Mouse (Mus musculus) stomach, postnatal 0 days (tissue): ENCODE data around the gene Cavin3. TPM values are rescaled to one million over a fixed set of nuclear protein-coding genes. Genes with fewer than 3 reads are reported as not detected.

ENCODE experiments used
- ATAC-seq: fragments of 200-750 bp; cut with Nextera tagmentation; 2 replicates; pipeline ENCODE4 v1.8.0; 2017; ENCODE audit not compliant: low FRiP score, low TSS enrichment
- DNase-seq: peaks from one replicate; pipeline ENCODE4 v3.0.0-alpha.2; 2016; ENCODE audit warnings: low spot score
- H3K27ac ChIP-seq: fragments of 300-500 bp; sonication (generic); replicated peaks from 2 replicates; pipeline ENCODE4 v1.5.1; 2014; ENCODE audit warnings: mild to moderate bottlenecking, control low read depth
- H3K27me3 ChIP-seq: fragments of 300-500 bp; sonication (generic); 2 replicates; pipeline ENCODE4 v1.6.1; 2014; ENCODE audit warnings: low read length; ENCODE audit not compliant: control insufficient read depth, insufficient read depth
- H3K36me3 ChIP-seq: fragments of 300-500 bp; sonication (generic); 2 replicates; pipeline ENCODE4 v1.6.1; 2014; ENCODE audit warnings: low read length, mixed read lengths; ENCODE audit not compliant: control insufficient read depth, insufficient read depth
- H3K4me1 ChIP-seq: fragments of 300-500 bp; sonication (generic); replicated peaks from 2 replicates; pipeline ENCODE4 v1.6.1; 2014; ENCODE audit warnings: antibody characterized with exemption; ENCODE audit not compliant: control insufficient read depth, insufficient read depth
- H3K4me2 ChIP-seq: fragments of 300-500 bp; sonication (generic); replicated peaks from 2 replicates; pipeline ENCODE4 v1.6.1; 2014; ENCODE audit warnings: low read depth, mild to moderate bottlenecking, control low read depth, moderate library complexity
- H3K4me3 ChIP-seq: fragments of 300-500 bp; sonication (generic); 2 replicates; pipeline ENCODE4 v1.5.1; 2014; ENCODE audit warnings: low read depth, low read length, control low read depth
- H3K9ac ChIP-seq: fragments of 300-500 bp; sonication (generic); 2 replicates; pipeline ENCODE4 v1.6.1; 2014; ENCODE audit warnings: mild to moderate bottlenecking, low read length, control low read depth, mixed read lengths
- H3K9me3 ChIP-seq: fragments of 300-500 bp; sonication (generic); 2 replicates; pipeline ENCODE4 v1.6.1; 2016; ENCODE audit warnings: low read length; ENCODE audit not compliant: control insufficient read depth
- CTCF ChIP-seq: IDR thresholded peaks from 2 replicates; pipeline ENCODE4 v1.5.1; 2016; ENCODE audit warnings: antibody characterized with exemption, low read depth, mild to moderate bottlenecking, moderate library complexity
- EP300 ChIP-seq: optimal IDR thresholded peaks from 2 replicates; pipeline ENCODE3; 2016; ENCODE audit warnings: antibody characterized with exemption
- WGBS: fragments of 180-500 bp; shearing (Covaris S2); extraction: QIAGEN DNeasy Blood & Tissue Kit; methylation state at CpG from one replicate; pipeline ENCODE4 v1.1.7; 2014; 5-methylcytosine and 5-hydroxymethylcytosine counted together
- polyA plus RNA-seq: library from polyadenylated mRNA; unstranded; fragments of >200 nt; fragmentation: Nextera tagmentation; extraction: Ambion mirVana; gene quantifications from 2 replicates; pipeline ENCODE4 v1.2.1, GENCODE M21; 2015

Gene Cavin3
- polyA plus RNA-seq, 1 experiment from 2014 or later, result 184 TPM

DNA sequence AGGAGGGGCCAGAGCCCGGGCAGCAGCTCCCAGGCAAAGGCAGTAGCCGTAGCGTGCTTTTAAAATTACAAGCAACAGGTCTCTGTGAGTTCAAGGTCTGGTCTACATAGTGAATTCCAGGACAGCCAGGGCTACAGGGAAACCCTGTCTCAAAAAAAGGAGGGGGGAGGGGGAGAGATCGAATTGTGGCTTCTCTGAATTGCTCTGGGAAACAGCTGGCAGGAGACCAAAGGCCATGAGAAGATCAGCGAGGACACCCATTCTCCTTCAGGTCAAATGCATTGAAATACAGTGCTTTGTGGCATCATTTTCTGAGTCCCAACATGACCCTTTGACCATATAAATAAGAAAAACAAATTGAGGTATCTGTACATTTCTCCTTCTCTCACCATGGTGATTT is 2.9 kb upstream of the Cavin3 start:
- 70% methylated on average over 5 of the region's 5 CpGs for WGBS
- no peak for TF ChIP-seq EP300
- TF ChIP-seq CTCF, result no peak
- ATAC-seq (no peak), DNase-seq (no peak)
- H3K4me3 ChIP-seq, result no peak overlapping the region
- no peaks in the 10 kb centered on the region for H3K36me3 ChIP-seq
- H3K27me3 ChIP-seq, result no peaks in the 10 kb centered on the region
- no peaks in the 10 kb centered on the region for H3K4me1 ChIP-seq
- H3K9me3 ChIP-seq, result no peaks in the 10 kb centered on the region
- no peak overlapping the region for H3K9ac ChIP-seq
- no peak overlapping the region for H3K27ac ChIP-seq
- H3K4me2 ChIP-seq, result no peak overlapping the region

DNA sequence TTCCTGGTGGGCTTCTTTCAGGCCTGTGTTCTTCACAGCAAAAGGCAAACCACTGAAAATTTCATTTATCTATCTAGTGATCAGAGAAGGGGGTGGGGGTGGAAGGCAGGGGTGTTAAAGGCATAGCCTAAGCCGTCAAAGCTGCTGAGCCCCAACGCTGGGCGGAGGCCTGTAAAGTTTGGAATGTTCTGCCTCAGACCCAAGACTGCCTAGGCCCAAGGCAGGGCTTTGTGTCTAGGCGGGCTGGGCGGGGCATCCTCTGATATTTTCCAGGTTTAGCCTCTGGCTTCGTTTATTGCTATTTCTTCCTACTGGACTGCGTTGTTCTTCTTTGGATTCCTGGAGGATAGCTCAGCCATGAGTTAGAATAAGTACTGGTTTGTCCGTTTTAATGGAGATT is 326 bp upstream of the Cavin3 start:
- DNase-seq, result peak; percentile 61
- Histone ChIP-seq H3K27me3 (no peaks in the 10 kb centered on the region), H3K4me1 (no peaks in the 10 kb centered on the region), H3K36me3 (no peaks in the 10 kb centered on the region), H3K9ac (peak overlapping the region; percentile 90), H3K27ac (peak overlapping the region; percentile 99), H3K9me3 (no peaks in the 10 kb centered on the region), H3K4me3 (peak overlapping the region; percentile 64), H3K4me2 (peak overlapping the region; percentile 80)
- WGBS, result 26% methylated on average over 8 of the region's 8 CpGs
- TF ChIP-seq CTCF, result no peak
- TF ChIP-seq EP300, result peak; percentile 30
- peak; percentile 84 for ATAC-seq

DNA sequence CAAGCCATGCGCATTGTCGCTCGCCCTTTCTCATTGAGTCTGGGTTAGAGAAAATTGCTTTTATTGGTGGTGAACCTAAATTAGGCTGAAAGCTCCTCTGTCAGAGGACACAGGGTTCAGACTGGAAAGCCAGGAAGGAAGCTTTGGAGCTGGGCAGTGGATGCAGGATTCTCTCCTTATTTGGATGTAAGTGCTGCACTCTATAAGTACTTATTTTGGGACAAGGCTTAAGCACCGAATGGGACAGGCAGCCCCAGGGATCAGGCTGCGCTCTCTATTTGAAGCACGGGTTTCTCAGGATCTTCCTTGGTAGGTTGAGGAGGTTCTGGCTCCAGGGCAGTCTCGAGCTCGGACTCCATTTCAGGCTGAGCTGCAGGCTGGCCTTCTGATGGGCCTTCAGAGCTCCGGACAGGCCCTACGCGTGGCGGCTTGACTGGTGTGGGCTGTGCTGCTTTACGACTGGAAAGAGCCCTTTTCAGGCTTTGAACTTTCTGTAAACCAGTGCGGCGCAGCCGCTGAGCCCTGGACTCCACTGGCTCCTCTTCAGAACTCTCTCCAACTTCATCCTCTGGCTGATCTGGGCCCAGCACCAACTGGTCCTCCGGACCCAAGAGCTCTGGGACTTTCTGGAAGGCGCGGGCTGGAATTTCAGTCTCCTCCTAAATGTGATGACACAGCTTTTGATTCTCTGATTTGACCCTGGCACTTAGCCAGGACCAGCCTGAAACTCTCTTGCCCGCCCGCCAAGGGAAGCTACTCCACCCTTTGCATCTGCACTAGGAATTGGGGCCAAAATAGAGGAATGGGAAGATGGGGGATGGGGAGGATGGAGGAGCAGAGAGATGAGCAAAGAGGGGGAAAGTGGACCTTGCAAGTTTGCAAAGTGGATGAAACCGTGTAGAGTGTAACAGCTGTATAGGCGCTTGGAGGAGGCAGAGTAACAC is 1.3 kb downstream of the Cavin3 start:
- Histone ChIP-seq H3K4me1 (no peaks in the 10 kb centered on the region), H3K9me3 (no peaks in the 10 kb centered on the region), H3K4me2 (peak overlapping the region; percentile 80), H3K4me3 (peak overlapping the region; percentile 64), H3K9ac (peak overlapping the region; percentile 90), H3K27ac (peak overlapping the region; percentile 99), H3K36me3 (no peaks in the 10 kb centered on the region), H3K27me3 (no peaks in the 10 kb centered on the region)
- ATAC-seq, result peak; percentile 24
- DNase-seq, result peak; percentile 27
- WGBS, result 44% methylated on average over 23 of the region's 23 CpGs
- TF ChIP-seq CTCF (no peak), EP300 (no peak)

DNA sequence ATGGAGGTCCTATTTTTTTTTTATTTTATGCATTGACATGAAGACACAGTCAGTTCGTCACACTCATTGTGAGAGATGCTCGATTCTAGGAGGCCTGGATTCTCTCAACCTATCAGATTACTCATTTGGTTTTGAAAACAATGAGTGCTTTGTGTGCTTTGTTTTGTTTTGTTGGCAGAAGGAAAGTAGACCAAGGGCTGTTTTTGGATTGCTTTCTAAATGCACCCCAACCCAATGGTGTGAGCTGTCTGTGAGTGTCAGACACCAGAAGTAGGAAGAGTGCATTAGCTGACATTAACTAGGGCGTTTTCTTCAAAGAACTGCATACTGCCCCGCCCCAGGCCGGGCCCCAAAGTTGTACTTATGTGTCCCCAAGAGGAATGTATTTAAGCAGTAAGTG is 2.0 kb downstream of the Cavin3 start:
- 56% methylated on average over 5 of the region's 5 CpGs for WGBS

DNA sequence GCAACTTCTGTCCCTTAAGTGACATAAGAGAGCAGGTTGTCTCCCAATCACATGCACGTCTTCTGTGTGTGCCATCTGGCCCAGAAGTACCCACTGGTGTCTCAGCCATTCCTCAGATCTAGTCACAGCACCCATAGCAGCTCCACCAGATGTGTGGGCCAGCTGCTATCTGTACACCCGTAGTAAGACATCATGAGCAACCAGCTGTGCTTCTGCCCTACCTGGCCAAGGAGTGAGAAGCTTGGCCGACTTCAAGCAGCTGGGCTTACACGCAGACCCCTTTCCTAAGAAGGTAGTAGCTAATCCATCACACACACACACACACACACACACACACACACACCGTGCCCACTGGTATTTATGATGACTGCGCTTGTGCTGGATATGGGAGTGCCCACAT is 2.9 kb downstream of the Cavin3 start:
- ATAC-seq (no peak), DNase-seq (no peak)
- Histone ChIP-seq H3K36me3 (no peaks in the 10 kb centered on the region), H3K9ac (no peak overlapping the region), H3K27me3 (no peaks in the 10 kb centered on the region), H3K27ac (no peak overlapping the region), H3K4me1 (no peaks in the 10 kb centered on the region), H3K4me2 (no peak overlapping the region), H3K9me3 (no peaks in the 10 kb centered on the region), H3K4me3 (no peak overlapping the region)
- no peak for TF ChIP-seq EP300
- no peak for TF ChIP-seq CTCF
- WGBS, result 74% methylated on average over 6 of the region's 6 CpGs

More for the DNA sequence above, 2.0 kb downstream of the Cavin3 start:
- no peak for ATAC-seq
- no peak for TF ChIP-seq EP300
- no peak for TF ChIP-seq CTCF
- Histone ChIP-seq H3K9me3 (no peaks in the 10 kb centered on the region), H3K27ac (peak overlapping the region; percentile 99), H3K27me3 (no peaks in the 10 kb centered on the region), H3K4me2 (peak overlapping the region; percentile 80), H3K36me3 (no peaks in the 10 kb centered on the region), H3K9ac (no peak overlapping the region; the same call in 1 of the 2 replicates), H3K4me3 (no peak overlapping the region), H3K4me1 (no peaks in the 10 kb centered on the region)
- no peak for DNase-seq

DNA sequence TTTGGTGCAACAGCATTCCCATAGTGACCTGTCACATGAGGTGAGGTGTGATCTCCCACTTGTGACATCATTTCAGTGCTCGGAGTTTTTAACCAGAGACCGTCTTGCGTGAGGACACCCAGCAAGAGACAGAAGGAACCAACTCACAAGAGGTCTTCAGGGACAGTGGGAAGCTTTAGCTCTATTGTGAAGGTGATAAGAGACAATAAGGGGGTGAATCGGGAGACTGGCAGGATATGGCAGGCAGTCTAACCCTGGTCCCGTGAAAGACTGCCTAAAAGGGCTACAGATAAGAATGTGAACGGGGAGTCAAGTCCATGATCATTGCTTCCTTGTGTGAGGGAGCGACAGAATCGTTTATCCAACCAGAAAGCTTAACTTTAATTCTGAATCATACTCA is 3.8 kb downstream of the Cavin3 start:
- no peaks in the 10 kb centered on the region for H3K9me3 ChIP-seq
- no peaks in the 10 kb centered on the region for H3K4me1 ChIP-seq
- H3K4me3 ChIP-seq, result no peak overlapping the region
- WGBS, result 79% methylated on average over 8 of the region's 8 CpGs
- ATAC-seq (no peak), DNase-seq (no peak)
- H3K4me2 ChIP-seq, result no peak overlapping the region
- no peaks in the 10 kb centered on the region for H3K36me3 ChIP-seq
- no peaks in the 10 kb centered on the region for H3K27me3 ChIP-seq
- H3K9ac ChIP-seq, result no peak overlapping the region
- TF ChIP-seq EP300 (no peak), CTCF (no peak)
- H3K27ac ChIP-seq, result no peak overlapping the region
